Mouse (Mus musculus): ENCODE results near the gene Ywhag. TPM values are rescaled to one million over a fixed set of nuclear protein-coding genes. Genes with fewer than 3 reads are reported as not detected.

The Ywhag gene
- polyA plus RNA-seq, 1 experiment, result 80.3 TPM

- no peak for DNase-seq
- H3K4me3 ChIP-seq (replicated peaks; ENCODE audit: extremely low read depth, low read depth, low read length), result no peak overlapping the region
- 83% methylated on average over 12 of the region's 12 CpGs for WGBS
- TF ChIP-seq POLR2A (IDR thresholded peaks at IDR 0.05; ENCODE audit: borderline replicate concordance, extremely low read depth, low read depth, low read length), result no peak
- no peak for TF ChIP-seq CTCF (IDR thresholded peaks at IDR 0.05; ENCODE audit: insufficient read depth, low read length)
- H3K4me1 ChIP-seq (ENCODE audit: control insufficient read depth, insufficient read depth, low read length), result peaks cover 16% of the 10 kb centered on the region
These were observed 26.2 kb downstream of the Ywhag start for GRCm38 (mm10) chr5:135908185-135908584.

GRCm38 (mm10) chr5:135907256-135907655 is 27.2 kb downstream of the Ywhag start:
- Histone ChIP-seq H3K4me1 (ENCODE audit: control insufficient read depth, insufficient read depth, low read length) (peaks cover 16% of the 10 kb centered on the region), H3K4me3 (replicated peaks; ENCODE audit: extremely low read depth, low read depth, low read length) (no peak overlapping the region)
- TF ChIP-seq POLR2A (IDR thresholded peaks at IDR 0.05; ENCODE audit: borderline replicate concordance, extremely low read depth, low read depth, low read length) (no peak), CTCF (IDR thresholded peaks at IDR 0.05; ENCODE audit: insufficient read depth, low read length) (no peak)
- WGBS, result 49% methylated on average over 13 of the region's 13 CpGs
- DNase-seq, result no peak

GRCm38 (mm10) chr5:135906846-135907245 is 27.6 kb downstream of the Ywhag start:
- Histone ChIP-seq H3K4me1 (ENCODE audit: control insufficient read depth, insufficient read depth, low read length) (peaks cover 16% of the 10 kb centered on the region), H3K4me3 (replicated peaks; ENCODE audit: extremely low read depth, low read depth, low read length) (no peak overlapping the region)
- TF ChIP-seq CTCF (IDR thresholded peaks at IDR 0.05; ENCODE audit: insufficient read depth, low read length) (no peak), POLR2A (IDR thresholded peaks at IDR 0.05; ENCODE audit: borderline replicate concordance, extremely low read depth, low read depth, low read length) (no peak)
- 49% methylated on average over 4 of the region's 4 CpGs for WGBS
- DNase-seq, result no peak

DNA sequence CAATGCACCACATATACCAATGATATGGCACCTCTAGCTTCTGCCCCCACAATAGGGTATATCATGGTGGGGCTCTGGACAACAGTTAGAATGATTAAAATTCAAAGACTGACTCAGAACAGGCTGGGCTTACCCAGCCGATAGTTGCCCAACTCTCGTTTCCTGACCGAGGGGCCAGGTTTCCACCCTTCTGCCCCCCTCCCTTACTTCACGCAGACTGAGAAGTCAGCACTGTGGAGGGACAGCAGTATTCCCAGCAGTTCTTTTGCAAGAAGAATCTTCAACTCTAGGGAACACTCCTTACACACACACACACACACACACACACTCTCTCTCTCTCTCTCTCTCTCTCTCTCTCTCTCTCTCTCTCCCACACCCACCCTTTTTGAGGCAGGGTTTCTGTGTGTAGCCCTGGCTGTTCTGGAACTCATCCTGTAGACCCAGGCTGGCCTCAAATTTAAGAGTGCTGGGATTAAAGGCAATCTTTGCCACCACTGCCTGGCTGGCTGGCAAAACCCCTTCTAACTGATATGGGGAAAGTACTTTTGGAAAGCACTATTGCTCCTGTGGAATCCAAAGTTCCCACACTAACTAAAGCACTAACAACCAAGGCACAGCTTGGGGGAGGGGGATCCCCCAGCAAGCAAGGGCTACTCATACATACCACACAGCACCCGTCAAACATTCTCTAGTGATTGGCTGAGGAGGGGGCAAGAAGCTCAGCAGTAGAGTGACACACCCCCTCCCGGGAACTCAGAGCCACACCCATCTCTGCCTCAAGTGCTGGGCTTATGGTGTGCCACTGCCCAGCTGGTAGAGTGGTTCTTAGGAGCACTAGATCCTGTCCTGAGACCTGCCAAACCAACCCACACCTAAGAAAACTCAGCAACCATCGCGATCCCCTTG is 28.8 kb downstream of the Ywhag start:
- no peak overlapping the region for H3K4me3 ChIP-seq (replicated peaks; ENCODE audit: extremely low read depth, low read depth, low read length)
- TF ChIP-seq POLR2A (IDR thresholded peaks at IDR 0.05; ENCODE audit: borderline replicate concordance, extremely low read depth, low read depth, low read length) (no peak), CTCF (IDR thresholded peaks at IDR 0.05; ENCODE audit: insufficient read depth, low read length) (no peak)
- no peak for DNase-seq
- WGBS, result 41% methylated on average over 8 of the region's 8 CpGs
- H3K4me1 ChIP-seq (ENCODE audit: control insufficient read depth, insufficient read depth, low read length), result peaks cover 16% of the 10 kb centered on the region

DNA sequence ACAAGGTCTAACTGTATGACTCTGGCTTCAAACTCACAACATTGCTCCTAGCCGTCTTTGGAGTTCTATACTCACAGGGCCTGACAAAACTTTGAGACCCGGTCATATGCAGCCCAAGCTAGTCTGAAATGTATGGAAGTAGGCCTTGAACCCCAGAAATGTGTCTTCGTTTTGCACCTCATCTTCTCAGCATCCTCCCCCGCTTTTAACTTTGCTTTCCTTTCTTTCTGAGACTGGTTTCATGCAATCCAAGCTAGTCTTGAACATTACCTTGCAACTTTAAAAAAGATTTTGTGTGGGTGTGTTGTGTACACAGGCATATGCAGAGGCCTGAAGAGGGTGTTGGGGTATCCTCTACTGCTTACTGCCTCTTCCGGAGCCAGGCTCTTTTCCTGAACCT is 30.2 kb downstream of the Ywhag start:
- TF ChIP-seq POLR2A (IDR thresholded peaks at IDR 0.05; ENCODE audit: borderline replicate concordance, extremely low read depth, low read depth, low read length), result no peak
- no peak for TF ChIP-seq CTCF (IDR thresholded peaks at IDR 0.05; ENCODE audit: insufficient read depth, low read length)
- no peak for DNase-seq
- H3K4me1 ChIP-seq (ENCODE audit: control insufficient read depth, insufficient read depth, low read length), result peaks cover 9% of the 10 kb centered on the region
- 58% methylated on average over 5 of the region's 5 CpGs for whole genome bisulfite sequencing
- no peak overlapping the region for H3K4me3 ChIP-seq (replicated peaks; ENCODE audit: extremely low read depth, low read depth, low read length)

DNA sequence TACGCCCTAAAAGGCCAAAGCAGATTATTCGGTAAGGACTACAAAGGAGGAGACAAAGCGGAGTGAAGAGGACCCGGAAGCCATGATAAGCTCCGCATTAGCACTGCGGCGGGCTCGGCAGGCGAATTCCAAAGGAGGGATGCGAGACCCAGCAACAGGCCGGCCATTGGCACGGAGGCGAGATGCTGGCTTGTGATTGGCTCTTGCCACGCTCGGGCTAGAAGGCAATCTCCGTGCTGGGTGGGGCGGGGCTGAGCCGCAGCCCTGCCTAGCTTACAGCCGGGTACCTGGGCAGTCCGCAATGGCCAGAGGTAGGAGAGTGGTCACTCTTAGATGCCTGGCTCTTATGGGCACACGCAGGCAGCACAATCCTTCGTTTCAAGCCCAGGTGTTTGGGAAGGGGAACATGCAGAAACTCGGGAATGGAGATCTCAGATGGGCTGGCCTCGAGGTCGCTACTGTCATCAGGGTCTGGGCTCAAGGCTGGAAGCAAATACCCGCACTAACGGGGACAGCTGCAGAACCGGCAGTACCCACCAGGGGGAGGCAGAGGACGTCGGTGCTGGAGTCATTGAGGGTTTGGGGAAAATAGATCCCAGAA is 30.8 kb downstream of the Ywhag start:
- DNase-seq, result peak; percentile 97
- H3K4me1 ChIP-seq (ENCODE audit: control insufficient read depth, insufficient read depth, low read length), result peaks cover 6% of the 10 kb centered on the region
- TF ChIP-seq POLR2A (IDR thresholded peaks at IDR 0.05; ENCODE audit: borderline replicate concordance, extremely low read depth, low read depth, low read length) (peak; percentile 79; the same call in 1 of the 2 replicates), CTCF (IDR thresholded peaks at IDR 0.05; ENCODE audit: insufficient read depth, low read length) (peak; percentile 93)
- H3K4me3 ChIP-seq (replicated peaks; ENCODE audit: extremely low read depth, low read depth, low read length), result peak overlapping the region; percentile 70
- 2% methylated on average over 30 of the region's 30 CpGs for WGBS

DNA sequence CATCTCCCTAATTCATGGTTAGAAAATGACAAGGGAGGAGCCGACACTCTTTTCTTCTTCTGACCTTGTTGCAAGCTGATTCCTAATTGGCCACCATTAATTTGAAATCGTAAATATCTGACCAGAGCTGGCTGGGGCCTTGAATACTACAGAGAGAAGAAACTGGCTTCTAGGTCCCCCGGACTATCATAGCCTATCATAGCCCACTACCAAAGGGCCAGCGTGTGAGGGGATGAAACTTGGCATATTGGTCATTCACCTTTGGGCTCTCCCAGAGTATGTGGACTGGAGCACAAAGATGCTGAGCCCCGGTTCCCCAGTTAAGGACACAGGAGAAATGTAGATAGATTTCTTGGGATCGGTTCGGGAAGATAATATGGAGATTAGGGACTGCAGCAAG is 31.4 kb downstream of the Ywhag start:
- peaks cover 6% of the 10 kb centered on the region for H3K4me1 ChIP-seq (ENCODE audit: control insufficient read depth, insufficient read depth, low read length)
- TF ChIP-seq CTCF (IDR thresholded peaks at IDR 0.05; ENCODE audit: insufficient read depth, low read length) (no peak), POLR2A (IDR thresholded peaks at IDR 0.05; ENCODE audit: borderline replicate concordance, extremely low read depth, low read depth, low read length) (no peak)
- DNase-seq, result no peak
- 41% methylated on average over 7 of the region's 7 CpGs for WGBS
- no peak overlapping the region for H3K4me3 ChIP-seq (replicated peaks; ENCODE audit: extremely low read depth, low read depth, low read length)

DNA sequence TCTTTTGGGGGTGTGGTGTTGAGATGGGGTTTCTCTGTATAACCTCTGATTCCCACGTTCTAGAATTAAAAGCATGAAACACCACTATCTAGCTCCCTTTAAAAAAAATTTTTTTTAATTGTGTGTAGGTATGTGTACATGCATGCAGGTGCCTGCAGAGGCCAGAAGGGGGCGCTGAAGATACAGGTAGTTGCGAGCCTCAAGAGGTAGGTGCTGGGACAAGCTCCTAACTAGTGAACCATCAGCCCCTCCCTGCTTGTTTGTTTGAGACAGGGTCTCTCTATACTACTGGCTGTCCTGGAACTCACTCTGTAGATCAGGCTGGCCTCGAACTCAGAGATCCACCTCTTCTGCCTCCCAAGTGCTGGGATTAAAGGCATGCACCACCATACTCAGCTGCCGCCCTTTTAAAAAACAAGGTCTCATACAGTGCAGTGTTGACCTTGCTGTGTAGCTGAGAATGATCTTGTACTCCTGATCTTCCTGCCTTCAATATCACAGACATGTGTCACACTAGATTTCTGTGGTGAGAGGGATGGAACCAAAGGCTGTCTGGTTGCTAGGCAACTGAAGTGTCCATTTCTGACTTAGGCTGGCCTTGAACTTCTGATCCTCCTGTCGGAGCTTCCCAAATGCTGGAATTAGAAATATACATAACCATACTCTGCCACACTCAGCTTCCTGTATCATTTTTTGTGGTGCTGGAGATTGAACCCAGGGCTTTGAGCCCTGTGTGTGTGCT is 32.9 kb downstream of the Ywhag start:
- 64% methylated on average over 6 of the region's 6 CpGs for WGBS
- Histone ChIP-seq H3K4me1 (ENCODE audit: control insufficient read depth, insufficient read depth, low read length) (peaks cover 2% of the 10 kb centered on the region; the same call in 1 of the 2 replicates), H3K4me3 (replicated peaks; ENCODE audit: extremely low read depth, low read depth, low read length) (no peak overlapping the region)
- no peak for TF ChIP-seq POLR2A (IDR thresholded peaks at IDR 0.05; ENCODE audit: borderline replicate concordance, extremely low read depth, low read depth, low read length)
- TF ChIP-seq CTCF (IDR thresholded peaks at IDR 0.05; ENCODE audit: insufficient read depth, low read length), result peak; percentile 33
- no peak for DNase-seq

- H3K4me1 ChIP-seq (ENCODE audit: control insufficient read depth, insufficient read depth, low read length), result no peaks in the 10 kb centered on the region; the same call in 1 of the 2 replicates
- 88% methylated on average over 3 of the region's 3 CpGs for WGBS
- TF ChIP-seq POLR2A (IDR thresholded peaks at IDR 0.05; ENCODE audit: borderline replicate concordance, extremely low read depth, low read depth, low read length) (no peak), CTCF (IDR thresholded peaks at IDR 0.05; ENCODE audit: insufficient read depth, low read length) (0 out of 2 replicates have a peak, but pooled peaks have one; percentile 4)
These were observed 33.7 kb downstream of the Ywhag start for GRCm38 (mm10) chr5:135900701-135901100.

More at GRCm38 (mm10) chr5:135900701-135901100, 33.7 kb downstream of the Ywhag start:
- H3K4me3 ChIP-seq (replicated peaks; ENCODE audit: extremely low read depth, low read depth, low read length), result no peak overlapping the region
- no peak for DNase-seq
